Mouse (Mus musculus): Measurements from ENCODE around the gene Mlh1. TPM values are rescaled to one million over a fixed set of nuclear protein-coding genes. Genes with fewer than 3 reads are reported as not detected.

The Mlh1 gene
- polyA plus RNA-seq, 1 experiment from 2014 or later = 37.0 TPM

GRCm38 (mm10) chr9:111289832-111290339 lies 18.3 kb upstream of the Mlh1 start:
- ATAC-seq (peak; percentile 56), DNase-seq (ENCODE audit: low spot score) (peak; percentile 78)
- Histone ChIP-seq H3K27me3 (replicated peaks; ENCODE audit: control insufficient read depth, insufficient read depth, low read length) (no peaks in the 10 kb centered on the region), H3K4me1 (ENCODE audit: control insufficient read depth, insufficient read depth, low read length) (no peaks in the 10 kb centered on the region; the same call in 1 of the 2 replicates), H3K36me3 (ENCODE audit: control insufficient read depth, insufficient read depth, low read length) (no peaks in the 10 kb centered on the region), H3K4me3 (ENCODE audit: low read depth, low read length) (no peak overlapping the region), H3K9ac (ENCODE audit: low read length) (no peak overlapping the region), H3K27ac (ENCODE audit: low read depth, low read length) (no peak overlapping the region), H3K9me3 (replicated peaks; ENCODE audit: control insufficient read depth, low read length) (no peaks in the 10 kb centered on the region), H3K4me2 (ENCODE audit: low read length) (no peak overlapping the region)
- WGBS = 16% methylated on average over 21 of the region's 21 CpGs

- no peaks in the 10 kb centered on the region for H3K36me3 ChIP-seq (ENCODE audit: control insufficient read depth, insufficient read depth, low read length)
- H3K4me3 ChIP-seq (ENCODE audit: low read depth, low read length) = no peak overlapping the region
- ATAC-seq = peak; percentile 10; the same call in 1 of the 2 replicates
- 51% methylated on average over 9 of the region's 9 CpGs for WGBS
- no peak overlapping the region for H3K9ac ChIP-seq (ENCODE audit: low read length)
- no peak for DNase-seq (ENCODE audit: low spot score)
- no peak overlapping the region for H3K27ac ChIP-seq (ENCODE audit: low read depth, low read length)
- H3K27me3 ChIP-seq (replicated peaks; ENCODE audit: control insufficient read depth, insufficient read depth, low read length) = no peaks in the 10 kb centered on the region
- H3K9me3 ChIP-seq (replicated peaks; ENCODE audit: control insufficient read depth, low read length) = no peaks in the 10 kb centered on the region
- H3K4me2 ChIP-seq (ENCODE audit: low read length) = no peak overlapping the region
- H3K4me1 ChIP-seq (ENCODE audit: control insufficient read depth, insufficient read depth, low read length) = no peaks in the 10 kb centered on the region; the same call in 1 of the 2 replicates
These were observed 17.8 kb upstream of the Mlh1 start for GRCm38 (mm10) chr9:111289294-111289831.

- no peak for ATAC-seq
- Histone ChIP-seq H3K36me3 (ENCODE audit: control insufficient read depth, insufficient read depth, low read length) (no peaks in the 10 kb centered on the region), H3K4me2 (ENCODE audit: low read length) (no peak overlapping the region), H3K4me1 (ENCODE audit: control insufficient read depth, insufficient read depth, low read length) (no peaks in the 10 kb centered on the region; the same call in 1 of the 2 replicates), H3K27me3 (replicated peaks; ENCODE audit: control insufficient read depth, insufficient read depth, low read length) (no peaks in the 10 kb centered on the region), H3K9ac (ENCODE audit: low read length) (no peak overlapping the region), H3K9me3 (replicated peaks; ENCODE audit: control insufficient read depth, low read length) (no peaks in the 10 kb centered on the region), H3K4me3 (ENCODE audit: low read depth, low read length) (no peak overlapping the region), H3K27ac (ENCODE audit: low read depth, low read length) (no peak overlapping the region)
- WGBS = 91% methylated on average over 4 of the region's 4 CpGs
- no peak for DNase-seq (ENCODE audit: low spot score)
These were observed 16.4 kb upstream of the Mlh1 start for GRCm38 (mm10) chr9:111287956-111288355.

GRCm38 (mm10) chr9:111286468-111286867 lies 14.9 kb upstream of the Mlh1 start:
- Histone ChIP-seq H3K27me3 (replicated peaks; ENCODE audit: control insufficient read depth, insufficient read depth, low read length) (no peaks in the 10 kb centered on the region), H3K4me1 (ENCODE audit: control insufficient read depth, insufficient read depth, low read length) (no peaks in the 10 kb centered on the region; the same call in 1 of the 2 replicates), H3K4me3 (ENCODE audit: low read depth, low read length) (no peak overlapping the region), H3K4me2 (ENCODE audit: low read length) (no peak overlapping the region), H3K9me3 (replicated peaks; ENCODE audit: control insufficient read depth, low read length) (no peaks in the 10 kb centered on the region), H3K36me3 (ENCODE audit: control insufficient read depth, insufficient read depth, low read length) (no peaks in the 10 kb centered on the region), H3K27ac (ENCODE audit: low read depth, low read length) (no peak overlapping the region), H3K9ac (ENCODE audit: low read length) (no peak overlapping the region)
- WGBS = 76% methylated on average over 2 of the region's 2 CpGs
- DNase-seq (ENCODE audit: low spot score) = no peak
- no peak for ATAC-seq

GRCm38 (mm10) chr9:111285676-111286075 lies 14.1 kb upstream of the Mlh1 start:
- ATAC-seq (peak; percentile 48; the same call in 1 of the 2 replicates), DNase-seq (ENCODE audit: low spot score) (peak; percentile 65)
- Histone ChIP-seq H3K9ac (ENCODE audit: low read length) (no peak overlapping the region), H3K4me2 (ENCODE audit: low read length) (no peak overlapping the region), H3K27me3 (replicated peaks; ENCODE audit: control insufficient read depth, insufficient read depth, low read length) (no peaks in the 10 kb centered on the region), H3K36me3 (ENCODE audit: control insufficient read depth, insufficient read depth, low read length) (no peaks in the 10 kb centered on the region), H3K27ac (ENCODE audit: low read depth, low read length) (peak overlapping the region; percentile 29; the same call in 1 of the 2 replicates), H3K4me1 (ENCODE audit: control insufficient read depth, insufficient read depth, low read length) (no peaks in the 10 kb centered on the region; the same call in 1 of the 2 replicates), H3K4me3 (ENCODE audit: low read depth, low read length) (no peak overlapping the region), H3K9me3 (replicated peaks; ENCODE audit: control insufficient read depth, low read length) (no peaks in the 10 kb centered on the region)
- WGBS = 25% methylated on average over 5 of the region's 5 CpGs

GRCm38 (mm10) chr9:111285061-111285460 lies 13.5 kb upstream of the Mlh1 start:
- DNase-seq (ENCODE audit: low spot score) (no peak), ATAC-seq (no peak)
- Histone ChIP-seq H3K4me3 (ENCODE audit: low read depth, low read length) (no peak overlapping the region), H3K4me2 (ENCODE audit: low read length) (no peak overlapping the region), H3K27me3 (replicated peaks; ENCODE audit: control insufficient read depth, insufficient read depth, low read length) (no peaks in the 10 kb centered on the region), H3K36me3 (ENCODE audit: control insufficient read depth, insufficient read depth, low read length) (no peaks in the 10 kb centered on the region), H3K9ac (ENCODE audit: low read length) (no peak overlapping the region), H3K9me3 (replicated peaks; ENCODE audit: control insufficient read depth, low read length) (no peaks in the 10 kb centered on the region), H3K27ac (ENCODE audit: low read depth, low read length) (no peak overlapping the region), H3K4me1 (ENCODE audit: control insufficient read depth, insufficient read depth, low read length) (no peaks in the 10 kb centered on the region; the same call in 1 of the 2 replicates)
- WGBS = 35% methylated on average over 3 of the region's 3 CpGs

GRCm38 (mm10) chr9:111275156-111275555 lies 3.6 kb upstream of the Mlh1 start:
- 63% methylated on average over 1 of the region's 1 CpGs for WGBS
- Histone ChIP-seq H3K4me3 (ENCODE audit: low read depth, low read length) (no peak overlapping the region), H3K4me2 (ENCODE audit: low read length) (peak overlapping the region; percentile 34), H3K4me1 (ENCODE audit: control insufficient read depth, insufficient read depth, low read length) (peaks cover 30% of the 10 kb centered on the region), H3K27ac (ENCODE audit: low read depth, low read length) (no peak overlapping the region), H3K27me3 (replicated peaks; ENCODE audit: control insufficient read depth, insufficient read depth, low read length) (no peaks in the 10 kb centered on the region), H3K9ac (ENCODE audit: low read length) (no peak overlapping the region), H3K9me3 (replicated peaks; ENCODE audit: control insufficient read depth, low read length) (no peaks in the 10 kb centered on the region), H3K36me3 (ENCODE audit: control insufficient read depth, insufficient read depth, low read length) (peaks cover 44% of the 10 kb centered on the region)
- DNase-seq (ENCODE audit: low spot score) = no peak
- no peak for ATAC-seq

- peak overlapping the region; percentile 91 for H3K4me2 ChIP-seq (ENCODE audit: low read length)
- peaks cover 35% of the 10 kb centered on the region for H3K36me3 ChIP-seq (ENCODE audit: control insufficient read depth, insufficient read depth, low read length)
- H3K9me3 ChIP-seq (replicated peaks; ENCODE audit: control insufficient read depth, low read length) = no peaks in the 10 kb centered on the region
- no peaks in the 10 kb centered on the region for H3K27me3 ChIP-seq (replicated peaks; ENCODE audit: control insufficient read depth, insufficient read depth, low read length)
- no peak overlapping the region for H3K4me3 ChIP-seq (ENCODE audit: low read depth, low read length)
- no peak overlapping the region for H3K9ac ChIP-seq (ENCODE audit: low read length)
- H3K4me1 ChIP-seq (ENCODE audit: control insufficient read depth, insufficient read depth, low read length) = peaks cover 30% of the 10 kb centered on the region
- no peak for ATAC-seq
- WGBS = 91% methylated on average over 1 of the region's 1 CpGs
- no peak overlapping the region for H3K27ac ChIP-seq (ENCODE audit: low read depth, low read length)
- no peak for DNase-seq (ENCODE audit: low spot score)
These were observed 2.4 kb upstream of the Mlh1 start for GRCm38 (mm10) chr9:111273958-111274357.

GRCm38 (mm10) chr9:111272996-111273785 lies 1.6 kb upstream of the Mlh1 start:
- Histone ChIP-seq H3K4me1 (ENCODE audit: control insufficient read depth, insufficient read depth, low read length) (peaks cover 30% of the 10 kb centered on the region), H3K9ac (ENCODE audit: low read length) (peak overlapping the region; percentile 95), H3K4me3 (ENCODE audit: low read depth, low read length) (peak overlapping the region; percentile 83), H3K9me3 (replicated peaks; ENCODE audit: control insufficient read depth, low read length) (no peaks in the 10 kb centered on the region), H3K27me3 (replicated peaks; ENCODE audit: control insufficient read depth, insufficient read depth, low read length) (no peaks in the 10 kb centered on the region), H3K27ac (ENCODE audit: low read depth, low read length) (no peak overlapping the region), H3K4me2 (ENCODE audit: low read length) (peak overlapping the region; percentile 91), H3K36me3 (ENCODE audit: control insufficient read depth, insufficient read depth, low read length) (peaks cover 28% of the 10 kb centered on the region)
- ATAC-seq (no peak), DNase-seq (ENCODE audit: low spot score) (no peak)
- WGBS = 80% methylated on average over 15 of the region's 15 CpGs

All from forebrain, embryonic 14.5 days (tissue).